22 mouse cellular contexts compared by ENCODE assay signal in the genomic region with DNA sequence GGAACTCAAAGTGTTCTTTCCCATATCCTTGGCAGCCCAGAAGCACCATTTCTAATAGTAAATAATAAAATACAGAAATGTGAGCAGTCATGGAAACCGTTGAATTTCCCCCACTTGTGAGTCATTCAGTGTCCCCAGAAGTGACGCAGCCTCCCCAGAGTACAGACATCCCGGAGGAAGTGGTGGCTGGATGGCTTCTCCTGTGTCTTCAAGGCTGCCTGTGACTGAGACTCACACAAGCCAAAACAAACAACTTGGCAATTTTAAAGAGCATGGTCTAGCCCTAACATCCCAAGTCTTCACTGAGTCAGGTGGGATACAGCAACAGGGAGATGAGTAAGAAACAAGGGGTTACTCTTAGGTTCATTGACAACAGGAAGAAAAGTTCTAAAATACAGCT.
A peak's percentile ranks its signal among the peaks of the same experiment; 100 is the strongest.
DNase-seq lines count a peak whose midpoint lies in the region; ATAC-seq lines count a peak whose summit lies in the region.
"Had no signal": no experiment of that assay in that cellular context is flagged by ENCODE, and none has a peak within 500 bp of the region (broad histone marks: within the 10 kb centered on the region; RNA-seq: fewer than 3 reads in every experiment).

No protein-coding gene starts in this region.

- no peak overlapping the region for H3K27ac ChIP-seq in heart, embryonic 10.5 days
- H3K27ac ChIP-seq: embryonic facial prominence, embryonic 15.5 days; forebrain, embryonic 15.5 days; hindbrain, embryonic 12.5 days had no signal

- peak; percentile 90 for DNase-seq in heart, adult 11 months
- DNase-seq in heart, embryonic 10.5 days (ENCODE audit: low spot score), result no peak
- peak; percentile 87 for DNase-seq in 416B (ENCODE audit: low read depth)
- DNase-seq in adrenal gland, postnatal 36 days, result no peak
- DNase-seq: adrenal gland, postnatal 14 days; cerebellum, adult 2 months; cerebellum, postnatal 10 days; embryo, embryonic 11 days; gastrocnemius, postnatal 14 days; kidney, adult 2 months had no signal

- H3K36me3 ChIP-seq in heart, embryonic 10.5 days, result no peaks in the 10 kb centered on the region
- H3K36me3 ChIP-seq: embryonic facial prominence, embryonic 15.5 days; forebrain, embryonic 15.5 days; hindbrain, embryonic 12.5 days had no signal

- no peaks in the 10 kb centered on the region for H3K27me3 ChIP-seq in heart, embryonic 10.5 days (ENCODE audit: insufficient read depth, poor library complexity, severe bottlenecking)
- H3K27me3 ChIP-seq: CH12.LX; embryonic facial prominence, embryonic 15.5 days; forebrain, embryonic 15.5 days; Patski had no signal

- peak; percentile 54 for ATAC-seq in common myeloid progenitor, adult 5-6 weeks (replicated peaks; ENCODE audit: low read depth, poor library complexity, severe bottlenecking)
- peak; percentile 25; the same call in 1 of the 2 replicates for ATAC-seq in megakaryocyte, adult 5-6 weeks (ENCODE audit: poor library complexity, severe bottlenecking)
- no peak for ATAC-seq in frontal cortex, adult (ENCODE audit: low TSS enrichment)
- no peak for ATAC-seq in erythroblast, adult 5-6 weeks (replicated peaks; ENCODE audit: low FRiP score, poor library complexity, severe bottlenecking)
- ATAC-seq: activated CD4-positive, CD25-positive, alpha-beta regulatory T cell, adult 4 months; forebrain, embryonic 15.5 days; hindbrain, embryonic 16.5 days; intestine, embryonic 16.5 days; Patski had no signal

- H3K9me3 ChIP-seq in heart, embryonic 10.5 days, result no peaks in the 10 kb centered on the region
- H3K9me3 ChIP-seq: embryonic facial prominence, embryonic 15.5 days; forebrain, embryonic 15.5 days; hindbrain, embryonic 12.5 days had no signal

- WGBS in heart, embryonic 10.5 days, result 81% methylated on average over 3 of the region's 3 CpGs

- H3K4me1 ChIP-seq in heart, embryonic 10.5 days, result peaks cover 6% of the 10 kb centered on the region
- H3K4me1 ChIP-seq: embryonic facial prominence, embryonic 15.5 days had no signal

- H3K4me3 ChIP-seq in heart, embryonic 10.5 days, result no peak overlapping the region
- H3K4me3 ChIP-seq: embryonic facial prominence, embryonic 15.5 days; forebrain, embryonic 15.5 days; hindbrain, embryonic 12.5 days had no signal

Comparison
In these comparisons a context has a peak if more than half of its experiments do, and no peak if none do; other contexts are left out.
1. DNase-seq: peak in heart, adult 11 months (single experiment) and 416B (single experiment); none in heart, embryonic 10.5 days (single experiment) and adrenal gland, postnatal 36 days (0 of 2).
2. ATAC-seq: peak in common myeloid progenitor, adult 5-6 weeks (single experiment) and megakaryocyte, adult 5-6 weeks (single experiment); none in frontal cortex, adult (single experiment) and erythroblast, adult 5-6 weeks (single experiment).